Mouse (Mus musculus): ENCODE measurements at regions not wholly inside any gene's neighbourhood (a gene's known extent, or its start where the extent isn't known, plus 50 kb on each side); places are given as distances from the start of the nearest gene placed in this dataset.

DNA sequence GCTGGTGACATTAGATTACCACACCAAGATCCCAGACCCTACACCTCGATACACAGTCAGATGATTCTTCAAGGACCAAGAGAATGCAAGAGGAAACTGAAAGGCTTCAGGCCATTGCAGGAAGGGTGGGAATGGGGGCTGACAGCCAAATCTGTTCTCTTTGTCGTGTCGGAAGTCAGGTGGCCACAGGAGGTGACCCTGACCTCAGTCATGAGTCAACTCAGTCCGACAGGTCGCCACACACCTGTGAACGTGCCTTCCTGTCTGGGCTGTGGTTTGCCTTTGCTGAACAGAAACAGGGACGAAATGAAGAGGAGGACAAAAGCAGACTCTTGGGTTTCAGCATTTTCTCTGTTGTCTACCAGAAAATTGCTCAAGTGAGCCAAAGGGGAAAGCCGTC is 318.3 kb upstream of the Gm26657 start:
- DNase-seq = no peak

DNA sequence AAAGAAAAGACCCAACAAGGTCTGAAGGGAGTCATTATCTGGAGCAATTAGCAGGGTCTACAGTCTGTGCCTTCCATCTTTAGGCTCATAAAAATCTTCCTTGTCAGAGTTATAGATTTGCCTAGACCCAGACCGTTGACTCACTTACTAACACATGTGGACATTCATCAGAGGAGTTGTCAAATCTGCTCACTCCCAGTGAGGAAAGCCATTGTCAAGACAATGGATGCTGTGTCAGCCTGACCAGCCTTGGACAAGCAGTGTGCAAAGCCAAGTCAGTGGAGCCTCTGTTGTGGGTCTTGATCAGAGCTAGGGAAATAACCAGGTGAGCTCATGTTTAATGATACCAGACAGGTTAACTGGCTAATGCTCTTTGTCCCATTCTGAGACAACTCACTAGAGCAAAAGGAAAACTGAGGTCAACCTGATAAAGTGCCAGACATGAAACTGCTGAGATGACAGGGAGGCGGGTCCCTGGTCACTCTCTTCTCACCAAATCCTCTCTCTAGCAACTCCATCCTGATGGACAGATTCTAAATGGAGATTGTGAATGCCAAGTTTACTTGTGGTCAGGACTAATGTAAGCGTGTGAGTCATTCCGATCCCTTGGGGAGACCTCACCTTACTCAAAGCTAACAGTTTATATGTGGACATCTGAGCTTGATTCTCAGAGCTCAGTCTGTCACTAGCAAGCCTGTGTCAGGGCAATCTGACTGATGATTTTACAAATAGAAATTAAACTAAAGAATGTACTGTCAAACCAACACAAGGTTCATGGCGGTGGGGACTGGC is 320.6 kb upstream of the Gm26657 start:
- DNase-seq = no peak

DNA sequence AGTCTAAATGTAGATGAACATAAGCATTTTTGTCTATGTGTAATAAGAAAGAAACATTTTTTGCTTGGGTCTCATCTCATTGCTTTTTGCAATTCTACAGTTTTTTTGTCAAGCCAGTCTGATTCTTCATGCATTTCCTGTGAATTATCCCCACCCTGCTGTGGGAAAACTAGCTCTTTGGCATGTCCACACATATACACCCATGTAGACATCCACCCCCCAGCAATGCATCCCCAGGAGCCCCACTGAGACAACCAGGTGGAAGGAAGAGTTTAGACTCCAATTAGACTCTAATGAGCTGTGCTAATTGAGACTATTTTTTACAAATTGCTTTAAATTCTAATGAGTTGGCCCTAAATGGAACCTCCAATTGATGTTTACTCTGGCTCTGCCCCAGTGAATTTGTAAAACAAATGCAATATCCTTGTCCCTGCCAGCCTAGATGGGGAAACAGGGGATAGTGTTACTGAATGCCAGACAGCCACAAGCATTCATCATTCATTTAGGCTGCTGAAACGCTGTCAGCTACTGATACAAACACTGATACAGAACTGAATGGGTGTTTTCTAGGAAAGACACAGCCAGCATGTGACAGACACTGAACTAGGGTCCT is 328.7 kb upstream of the Gm26657 start:
- no peak for DNase-seq

DNA sequence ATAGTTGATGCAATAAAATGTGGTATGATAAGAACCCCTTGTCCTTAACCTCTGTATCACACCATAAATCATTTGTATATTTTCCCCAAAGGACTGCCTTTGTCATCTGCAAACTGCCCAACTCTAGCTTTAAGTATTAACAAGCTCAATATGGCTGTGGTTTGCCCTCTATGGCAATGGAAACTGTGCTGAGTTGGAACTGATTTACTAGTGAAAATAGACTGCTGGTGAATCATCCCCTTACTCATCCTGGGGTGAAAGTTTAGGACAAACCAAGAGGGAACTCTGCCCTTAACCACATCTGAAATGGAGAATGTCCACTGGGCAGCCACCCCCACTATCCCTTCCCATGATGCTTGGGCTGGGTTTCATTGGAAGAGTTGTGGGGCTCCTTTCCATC is 346.1 kb upstream of the Gm26657 start:
- DNase-seq = no peak

DNA sequence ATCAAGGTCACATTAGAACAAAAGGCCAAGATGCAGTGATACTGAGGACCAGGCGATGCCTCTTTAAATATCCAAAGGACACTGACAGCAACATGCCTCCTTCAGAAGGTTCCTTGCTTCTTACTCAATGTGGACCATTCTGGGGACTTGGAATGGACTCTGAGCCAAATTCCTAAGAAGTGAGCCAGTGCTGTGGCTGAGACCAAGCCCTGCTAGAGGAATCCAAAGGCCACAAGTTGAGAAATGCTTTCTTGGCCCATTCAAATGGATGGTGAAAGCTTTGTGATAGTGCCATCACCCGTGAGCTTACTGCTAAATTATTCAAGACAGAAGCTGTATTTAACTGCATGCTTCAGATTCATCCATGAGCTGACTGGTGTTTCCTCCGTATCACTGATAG is 352.8 kb upstream of the Gm26657 start:
- DNase-seq = peak; percentile 29

DNA sequence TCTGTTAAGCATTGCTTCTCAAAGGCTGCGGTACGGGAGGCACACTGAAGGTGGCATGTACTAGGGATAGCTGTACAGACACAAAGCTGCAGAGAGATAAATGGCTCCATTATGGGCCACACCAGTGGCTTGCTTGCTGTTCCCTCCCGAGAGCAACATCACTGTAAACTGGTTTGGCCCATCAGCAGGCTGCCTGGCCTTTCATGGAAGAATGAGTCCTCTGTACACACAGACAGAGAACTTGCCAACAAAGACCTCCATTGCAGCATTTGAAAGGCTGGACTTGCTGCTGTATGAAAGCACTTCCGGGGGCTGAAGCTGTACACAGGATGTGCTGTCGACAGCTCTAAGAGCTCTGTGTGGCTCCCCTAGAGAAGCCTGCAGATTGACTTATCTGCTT is 364.1 kb upstream of the Gm26657 start:
- no peak for DNase-seq

DNA sequence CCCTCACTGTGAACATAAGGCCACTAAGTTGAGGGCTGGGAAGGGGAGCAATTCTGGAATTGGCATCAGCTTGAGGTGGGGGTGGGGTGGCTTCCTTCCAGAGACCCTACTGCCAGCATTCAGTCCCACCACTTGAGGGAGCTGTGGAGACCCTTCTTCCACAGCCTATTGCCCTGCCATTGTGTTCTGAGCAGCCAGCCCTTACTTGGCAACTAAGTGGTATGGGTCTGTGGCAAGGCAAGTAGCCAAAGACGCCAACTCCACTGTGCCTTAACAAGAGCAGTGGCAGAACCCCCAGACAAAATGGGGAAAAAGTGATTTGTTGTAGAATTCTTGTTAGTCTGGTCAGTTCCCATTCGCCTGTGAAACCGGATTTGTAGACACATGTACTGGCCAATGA is 365.4 kb upstream of the Gm26657 start:
- DNase-seq = no peak

DNA sequence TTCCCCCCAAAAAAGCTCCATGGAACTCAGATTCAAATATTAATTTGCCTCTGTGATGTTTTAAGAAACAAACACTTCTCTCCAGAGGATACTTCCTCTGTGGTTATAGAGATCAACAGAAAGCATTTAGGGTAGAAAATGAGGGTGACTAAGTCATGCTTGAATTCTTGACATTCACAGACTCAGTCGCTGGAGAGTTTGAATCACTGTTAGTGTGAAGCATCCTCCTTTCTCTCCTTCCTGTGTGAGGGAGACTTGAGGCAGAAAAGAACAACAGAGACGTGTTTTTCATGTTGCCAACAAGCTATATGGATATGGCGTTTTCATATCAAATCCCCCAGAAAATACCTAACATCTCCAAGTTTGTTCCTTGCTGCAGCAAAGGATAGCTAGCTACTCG is 366.1 kb upstream of the Gm26657 start:
- no peak for DNase-seq

DNA sequence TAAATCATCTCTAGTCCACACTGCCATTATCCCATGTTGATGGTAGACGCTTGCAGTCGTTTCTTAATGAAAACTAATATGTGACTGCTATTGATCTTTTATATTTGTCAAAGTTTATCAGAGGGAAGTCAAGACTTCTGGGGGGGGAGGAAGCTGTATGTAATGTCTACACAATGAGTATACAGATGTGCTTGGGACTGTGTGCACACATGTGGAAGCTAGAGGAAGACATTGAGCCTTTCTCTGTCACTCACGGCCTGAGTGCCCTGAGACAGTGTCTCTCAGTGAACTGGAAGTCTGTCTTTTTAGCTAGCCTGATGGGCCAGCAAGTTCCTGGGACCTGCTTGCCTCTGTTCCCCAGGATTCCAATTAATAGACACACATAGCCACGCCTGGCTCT is 366.7 kb upstream of the Gm26657 start:
- DNase-seq = no peak

DNA sequence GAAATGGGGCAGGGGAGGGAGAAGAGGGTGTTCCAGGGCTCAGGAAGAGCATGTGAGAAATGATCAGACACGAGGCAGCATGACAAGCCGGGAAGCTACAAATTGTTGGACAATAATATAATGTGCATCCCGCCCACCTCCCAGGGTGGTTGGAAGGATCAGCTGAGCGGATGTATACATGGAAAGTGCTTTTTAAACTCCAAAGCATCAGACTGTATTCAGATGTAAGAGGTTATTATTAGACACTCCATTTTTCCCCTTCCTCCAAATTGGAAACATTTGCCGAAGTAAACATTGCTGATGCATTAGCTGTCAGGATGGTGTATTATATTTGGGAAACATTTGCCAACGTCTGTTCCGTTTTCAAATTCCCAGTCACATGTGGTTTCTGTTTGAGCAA is 367.2 kb upstream of the Gm26657 start:
- peak; percentile 5 for DNase-seq

DNA sequence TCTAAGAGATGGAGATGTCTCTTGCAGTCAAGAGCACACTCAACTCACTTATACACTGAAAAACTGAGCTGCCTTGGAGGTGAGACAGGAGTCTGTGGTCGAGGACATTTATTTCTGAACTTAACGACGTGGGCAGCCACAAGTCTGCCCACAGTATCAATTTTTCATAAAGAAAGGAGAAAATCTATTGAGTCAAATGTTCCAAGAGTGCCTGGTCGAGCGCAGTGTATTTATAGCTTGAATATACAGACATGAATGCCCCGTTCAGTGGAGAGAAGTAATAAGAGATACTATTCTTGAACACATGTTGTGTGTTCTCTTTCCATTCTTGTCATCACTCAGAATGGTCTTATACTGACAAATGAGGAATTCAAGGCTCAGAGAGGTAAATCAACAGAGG is 375.3 kb upstream of the Gm26657 start:
- DNase-seq = no peak

DNA sequence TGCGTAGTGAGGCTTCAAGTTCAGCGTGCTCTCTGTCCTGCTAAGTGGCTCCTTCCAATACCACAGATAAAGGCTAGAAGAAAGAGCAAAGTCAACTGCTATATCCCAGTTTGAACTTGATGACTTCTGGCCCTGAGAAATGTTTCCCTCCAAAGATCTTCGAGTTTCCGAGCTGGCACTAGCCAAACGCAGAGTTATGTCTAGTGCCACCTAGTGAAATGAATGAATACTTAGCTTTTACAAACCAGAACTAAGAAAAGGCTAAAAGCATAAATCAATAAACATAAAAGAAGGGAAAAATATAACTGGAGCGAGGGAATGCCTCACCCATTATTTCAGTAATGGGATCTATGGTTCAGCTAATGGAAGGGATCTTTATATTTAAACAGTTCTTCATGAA is 377.7 kb upstream of the Gm26657 start:
- DNase-seq = no peak

DNA sequence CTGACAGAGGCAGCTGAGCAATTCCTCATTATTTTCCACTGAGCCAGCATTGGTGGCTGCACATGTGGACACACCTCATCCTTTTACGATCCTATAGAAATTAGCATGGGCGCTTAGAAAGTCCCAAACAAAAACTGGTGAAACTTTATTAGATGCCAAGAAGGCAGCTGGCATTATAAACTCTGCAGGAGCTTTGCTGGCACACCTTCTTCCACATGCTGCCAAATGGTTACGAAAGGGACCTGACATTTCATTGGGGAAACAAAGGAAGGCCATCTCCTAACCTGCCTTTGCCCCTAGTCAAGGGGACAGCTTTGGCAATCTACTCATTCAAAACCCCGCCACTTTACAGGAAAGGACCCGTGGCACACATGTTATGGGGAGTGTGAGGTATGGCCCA is 390.7 kb upstream of the Gm26657 start:
- no peak for DNase-seq

DNA sequence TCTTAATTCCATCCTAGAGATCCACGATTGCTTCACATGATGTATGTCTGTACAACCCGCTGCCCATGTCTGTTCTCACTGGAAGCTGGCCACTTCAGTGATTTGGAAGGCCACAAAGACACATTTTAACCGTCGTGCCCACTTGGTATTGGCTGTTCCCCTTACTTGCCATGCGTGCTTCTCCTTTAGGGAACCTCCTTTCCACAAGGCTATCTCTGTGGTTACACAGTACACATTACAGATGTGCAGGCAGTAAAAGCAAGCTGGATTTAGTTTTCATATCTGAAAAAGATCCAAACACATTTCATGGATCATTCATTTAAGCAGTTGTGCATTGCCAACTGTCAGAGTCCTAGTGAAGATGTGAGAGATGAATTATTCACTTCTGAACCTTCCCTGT is 414.7 kb upstream of the Gm26657 start:
- no peak for DNase-seq

DNA sequence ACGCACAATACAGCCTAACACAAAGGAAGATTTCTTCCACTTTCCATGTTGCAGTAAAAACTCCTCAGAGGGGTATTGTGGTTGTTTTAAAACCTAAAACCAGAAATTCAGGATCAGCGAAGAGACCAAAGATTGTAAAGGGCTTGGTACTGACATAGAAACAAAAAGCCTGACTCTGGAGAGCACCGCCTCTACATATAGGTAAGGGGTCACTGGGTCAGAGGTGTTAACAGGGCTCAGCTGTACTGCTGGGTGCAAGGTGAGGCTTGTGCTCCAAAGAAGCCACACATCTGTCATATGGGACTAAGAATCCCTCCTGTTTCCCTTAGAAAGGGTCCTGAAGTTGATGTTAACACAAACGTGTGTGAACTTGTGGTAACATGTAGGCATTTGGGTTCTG is 420.7 kb upstream of the Gm26657 start:
- DNase-seq = no peak

DNA sequence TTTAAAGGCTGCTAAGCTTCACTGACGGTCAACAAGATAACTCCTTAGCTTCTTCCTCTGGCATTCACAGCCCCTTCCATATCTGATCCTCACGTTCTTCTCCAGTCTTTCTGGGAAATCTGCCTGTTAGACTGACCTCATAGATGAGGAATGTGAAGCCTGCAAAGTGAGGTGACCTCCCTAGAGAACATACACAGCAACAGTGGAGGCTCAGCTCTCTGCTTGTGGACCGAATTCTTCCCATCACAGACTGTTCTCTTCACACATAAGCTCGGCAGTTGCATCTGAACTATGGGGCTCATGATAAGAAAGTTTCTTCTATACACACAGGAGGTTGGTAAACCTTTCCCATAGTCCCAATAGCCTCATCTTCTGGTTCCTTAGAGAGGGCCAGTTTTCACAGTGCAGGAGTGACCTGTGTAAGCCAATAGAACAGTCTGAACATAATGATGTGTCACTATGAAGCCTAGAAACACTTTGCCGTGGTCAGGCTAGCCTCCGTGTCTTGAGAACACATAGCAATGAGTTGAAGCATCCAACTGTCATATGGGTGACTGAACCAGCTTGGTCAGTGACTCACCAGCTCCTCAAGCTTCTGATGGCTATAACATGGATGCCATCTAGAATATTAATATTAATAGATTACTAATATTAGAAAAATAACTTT is 434.1 kb upstream of the Gm26657 start:
- DNase-seq = peak; percentile 14

DNA sequence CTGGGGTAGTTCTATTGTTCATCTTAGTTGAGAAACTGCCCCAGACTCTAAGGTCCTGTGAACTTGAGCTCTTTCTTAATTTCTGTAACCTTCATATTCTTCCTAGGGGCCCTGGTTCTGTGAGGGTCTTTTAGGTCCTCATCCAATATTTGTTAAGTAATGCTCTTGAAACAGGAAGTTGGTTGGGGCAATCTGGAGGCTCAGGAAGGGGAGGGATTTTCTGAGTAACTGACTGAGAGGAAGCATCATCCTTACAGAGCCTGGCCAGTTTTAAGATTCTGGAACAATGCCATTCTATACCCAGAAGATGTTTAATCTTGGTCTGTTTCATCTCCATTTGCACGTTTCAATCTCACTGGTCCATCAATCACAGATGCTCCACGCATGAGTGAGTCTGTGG is 435.6 kb upstream of the Gm26657 start:
- no peak for DNase-seq

DNA sequence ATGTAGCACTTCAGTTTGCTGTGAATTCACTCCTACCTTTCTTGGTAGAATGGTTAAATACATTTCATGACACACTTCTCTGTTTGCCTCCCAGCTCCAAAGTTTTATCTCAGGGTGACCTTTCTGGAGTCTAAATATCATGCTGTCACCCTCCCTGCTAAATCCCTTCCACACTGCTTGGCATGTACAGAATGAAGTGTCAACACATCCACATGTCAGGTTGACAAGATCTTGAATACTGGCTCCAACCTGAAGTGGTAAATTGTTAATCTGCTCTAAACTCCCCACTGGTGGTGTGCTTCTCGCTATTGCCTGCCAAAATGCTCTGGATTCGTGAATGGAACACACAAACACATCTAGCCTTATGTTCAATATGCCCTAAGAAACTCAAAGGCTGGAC is 451.9 kb upstream of the Gm26657 start:
- no peak for DNase-seq

DNA sequence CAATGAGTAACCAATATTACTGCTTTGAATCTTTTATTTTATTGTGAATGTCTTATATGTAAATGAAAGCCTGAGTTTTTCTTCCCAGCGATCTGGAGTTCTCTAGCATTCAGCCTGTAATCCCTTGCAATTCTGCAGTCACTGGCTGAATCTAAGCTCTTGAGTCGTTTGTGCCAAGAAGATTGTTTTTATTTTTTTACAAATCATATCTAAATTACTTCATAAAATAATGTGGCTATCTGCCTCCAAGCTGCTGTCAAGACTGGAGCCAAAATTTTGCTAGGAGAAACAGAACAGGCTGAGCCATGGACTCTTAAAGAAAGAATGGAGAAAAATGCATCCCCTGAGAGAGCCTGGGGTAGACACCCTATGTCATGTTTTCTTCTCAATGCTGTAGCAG is 455.4 kb upstream of the Gm26657 start:
- DNase-seq = no peak

DNA sequence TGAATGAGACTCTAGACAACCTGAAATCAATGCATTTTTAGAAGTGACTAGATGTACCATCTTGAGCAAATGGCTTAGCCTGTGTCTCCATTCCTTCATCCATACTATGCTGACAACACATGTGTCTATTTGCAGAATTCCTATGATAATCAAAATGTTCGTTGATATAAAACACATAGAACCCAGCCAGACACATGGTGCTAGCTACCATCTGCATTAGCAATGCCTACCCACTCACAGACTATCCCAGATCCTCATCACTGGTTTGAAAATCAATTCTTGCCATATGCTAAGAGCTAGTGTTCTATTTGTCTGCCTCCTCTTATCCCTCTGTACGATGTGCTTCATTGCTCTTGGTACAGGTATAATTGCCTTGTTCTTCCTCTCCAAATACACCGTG is 464.0 kb upstream of the Gm26657 start:
- DNase-seq = no peak

DNA sequence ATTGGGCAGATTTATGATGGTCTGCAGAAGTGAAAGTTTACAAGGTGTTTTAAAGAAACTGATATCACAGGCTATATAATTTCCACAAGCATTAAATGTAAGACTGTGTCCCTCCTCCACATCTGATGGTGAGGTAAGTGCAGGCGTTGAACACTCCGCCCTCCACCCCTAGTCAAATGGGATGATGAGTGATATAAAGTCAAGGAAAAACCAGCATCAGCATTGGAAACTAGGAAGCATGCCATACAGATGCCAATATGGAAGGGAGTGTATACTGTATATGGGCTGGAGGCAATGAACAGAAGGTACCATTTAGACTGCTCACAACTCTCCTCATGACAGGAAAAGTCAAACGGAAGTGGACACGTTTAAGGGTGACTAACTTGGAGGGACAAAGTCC is 468.5 kb upstream of the Gm26657 start:
- no peak for DNase-seq

DNA sequence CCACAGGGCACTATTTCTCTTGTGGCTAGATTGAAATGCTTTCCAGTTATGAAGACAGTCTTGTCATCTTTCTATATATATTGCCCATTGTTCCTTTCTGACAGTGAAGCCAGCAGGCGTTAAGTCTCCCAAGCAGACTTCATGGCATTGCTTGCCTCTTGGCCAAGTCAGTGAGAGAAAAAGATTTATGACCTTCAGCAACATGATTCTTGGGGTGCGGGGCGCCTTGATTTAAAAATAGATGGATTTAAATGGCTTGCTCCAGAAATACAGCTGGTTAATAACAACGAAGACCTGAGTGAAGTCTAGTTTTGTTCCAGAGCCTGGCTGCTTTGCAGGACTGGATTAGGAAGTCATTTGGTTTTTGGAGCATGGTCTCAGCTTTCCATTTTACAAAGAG is 475.2 kb upstream of the Gm26657 start:
- DNase-seq = no peak

DNA sequence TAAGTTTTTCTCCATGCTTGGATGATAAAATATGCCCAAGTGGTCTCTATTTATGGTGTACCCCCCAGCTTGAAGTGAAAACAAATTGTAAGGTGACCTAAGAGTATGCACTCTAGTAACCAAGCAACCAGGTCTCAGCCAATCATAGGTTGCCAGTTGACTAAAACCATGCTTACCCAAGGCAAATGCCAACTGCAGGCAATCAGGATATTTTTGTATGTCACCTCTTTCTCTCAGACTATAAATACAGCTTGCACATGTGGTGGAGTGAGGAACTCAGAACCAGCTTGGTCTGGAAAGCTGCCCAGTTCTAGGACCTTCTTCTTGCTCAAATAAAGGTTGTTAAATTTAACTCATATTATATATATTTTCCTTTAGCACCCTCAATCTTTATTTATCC is 476.0 kb upstream of the Gm26657 start:
- DNase-seq = no peak

DNA sequence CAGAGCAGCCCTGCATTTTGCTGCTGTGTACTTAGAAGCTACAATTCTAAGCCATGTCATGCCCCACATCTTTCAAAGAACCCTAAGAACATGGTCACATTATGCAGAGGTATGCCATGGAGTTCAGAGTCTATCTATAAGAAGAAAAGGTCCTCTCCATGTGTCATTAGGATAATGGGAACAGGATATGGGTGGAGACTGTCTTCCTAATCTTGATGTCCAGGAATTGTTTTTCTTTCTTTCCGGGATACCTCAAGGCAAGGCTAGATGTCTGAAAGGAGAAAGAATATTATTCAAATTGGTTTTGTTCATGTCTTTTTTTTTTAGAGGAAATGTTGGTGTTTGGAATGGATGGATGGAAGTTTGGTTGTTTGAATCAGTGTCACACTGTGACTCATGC is 477.3 kb upstream of the Gm26657 start:
- no peak for DNase-seq

DNA sequence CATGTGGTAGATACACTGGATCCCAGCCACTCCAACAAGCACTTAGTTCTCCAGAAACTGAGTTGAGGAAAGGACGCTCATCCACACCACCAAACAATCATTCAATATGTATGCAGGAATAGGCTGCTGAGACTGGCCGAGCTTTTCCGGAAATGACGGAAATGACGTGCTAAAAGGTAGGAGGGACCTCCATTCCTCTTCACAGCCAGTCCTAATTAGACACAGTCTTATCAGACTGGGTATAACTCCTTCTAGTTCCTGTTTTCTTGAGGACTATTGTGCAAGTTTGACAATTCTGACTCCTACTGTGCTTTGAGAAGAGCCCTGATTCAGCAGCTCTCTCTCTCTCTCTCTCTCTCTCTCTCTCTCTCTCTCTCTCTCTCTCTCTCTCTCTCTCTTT is 477.9 kb upstream of the Gm26657 start:
- no peak for DNase-seq

Data from lung, postnatal 14 days (tissue).